Mouse (Mus musculus) limb, embryonic 10.5 days (tissue): ENCODE measurements around the gene Dbndd2. TPM values are rescaled to one million over a fixed set of nuclear protein-coding genes. Genes with fewer than 3 reads are reported as not detected.

Source experiments
- DNase-seq: peaks from one replicate; pipeline ENCODE4 v3.0.0-alpha.2; 2017; ENCODE audit warnings: low spot score
- H3K27ac ChIP-seq: fragments of 300-500 bp; sonication (generic); 2 replicates; pipeline ENCODE4 v1.5.1; 2016; ENCODE audit warnings: mild to moderate bottlenecking
- H3K27me3 ChIP-seq: fragments of 300-500 bp; sonication (generic); 2 replicates; pipeline ENCODE4 v1.6.1; 2016; ENCODE audit warnings: low read depth, mild to moderate bottlenecking; ENCODE audit not compliant: poor library complexity, severe bottlenecking
- H3K36me3 ChIP-seq: fragments of 300-500 bp; sonication (generic); 2 replicates; pipeline ENCODE4 v1.6.1; 2016; ENCODE audit warnings: mild to moderate bottlenecking, moderate library complexity
- H3K4me1 ChIP-seq: fragments of 300-500 bp; sonication (generic); 2 replicates; pipeline ENCODE4 v1.6.1; 2016
- H3K4me3 ChIP-seq: fragments of 300-500 bp; sonication (generic); 2 replicates; pipeline ENCODE4 v1.5.1; 2016; ENCODE audit warnings: mild to moderate bottlenecking, moderate library complexity
- H3K9me3 ChIP-seq: fragments of 300-500 bp; sonication (generic); replicated peaks from 2 replicates; pipeline ENCODE4 v1.6.1; 2016; ENCODE audit warnings: mild to moderate bottlenecking
- WGBS: fragments of 180-500 bp; shearing (Covaris S2); methylation state at CpG from one replicate; pipeline ENCODE4 v1.1.7; 2016; 5-methylcytosine and 5-hydroxymethylcytosine counted together
- polyA plus RNA-seq: library from polyadenylated mRNA; unstranded; fragments of >200 nt; fragmentation: Nextera tagmentation; extraction: Ambion mirVana; gene quantifications from 2 replicates; pipeline ENCODE4 v1.2.1, GENCODE M21; 2016

The Dbndd2 gene
- polyA plus RNA-seq, 1 experiment from 2014 or later = 0.70 TPM

- 2% methylated on average over 7 of the region's 7 CpGs for WGBS
- Histone ChIP-seq H3K27ac (peak within 1 kb of the TSS; percentile 79), H3K4me3 (peak within 1 kb of the TSS; percentile 31), H3K4me1 (peaks cover 36% of the 10 kb centered on the region), H3K9me3 (no peaks in the 10 kb centered on the region), H3K36me3 (no peaks in the 10 kb centered on the region), H3K27me3 (no peaks in the 10 kb centered on the region)
- peak; percentile 42 for DNase-seq
Observed at GRCm38 (mm10) chr2:164456864-164457300, 29.0 kb upstream of the Dbndd2 start, which contains the start of gene Sys1. TSS of gene Sys1 (plus strand) at chr2:164456964.

DNA sequence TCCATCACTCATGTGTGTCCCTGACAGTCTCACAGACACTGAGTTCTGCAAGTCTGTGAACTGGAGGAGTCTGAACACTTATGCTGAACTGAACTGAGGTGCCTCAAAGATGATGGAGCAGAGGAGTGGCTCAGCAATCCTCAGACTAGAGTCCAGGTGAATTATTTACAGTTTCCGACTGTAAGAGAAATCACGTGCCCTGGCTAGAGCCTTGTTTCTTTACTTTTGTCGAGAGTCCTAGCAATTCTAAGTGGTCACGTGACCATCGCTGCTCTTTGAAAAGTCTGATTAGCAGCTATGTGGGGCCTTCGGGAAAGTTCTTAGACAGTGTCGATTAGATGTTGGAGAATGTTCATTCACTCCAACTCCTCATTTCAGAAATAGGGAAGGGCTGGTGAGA lies 28.0 kb upstream of the Dbndd2 start:
- H3K9me3 ChIP-seq = no peaks in the 10 kb centered on the region
- H3K4me3 ChIP-seq = no peak overlapping the region
- H3K27ac ChIP-seq = peak overlapping the region; percentile 79
- H3K27me3 ChIP-seq = no peaks in the 10 kb centered on the region
- peaks cover 29% of the 10 kb centered on the region for H3K4me1 ChIP-seq
- no peak for DNase-seq
- 80% methylated on average over 7 of the region's 7 CpGs for WGBS
- peaks cover under 1% of the 10 kb centered on the region; the same call in 1 of the 2 replicates for H3K36me3 ChIP-seq

- Histone ChIP-seq H3K27me3 (no peaks in the 10 kb centered on the region), H3K9me3 (no peaks in the 10 kb centered on the region), H3K4me1 (peaks cover 26% of the 10 kb centered on the region), H3K4me3 (no peak overlapping the region), H3K27ac (no peak overlapping the region), H3K36me3 (peaks cover 6% of the 10 kb centered on the region)
- DNase-seq = no peak
- WGBS = 92% methylated on average over 8 of the region's 8 CpGs
Observed at GRCm38 (mm10) chr2:164458535-164458934, 27.4 kb upstream of the Dbndd2 start.

GRCm38 (mm10) chr2:164460745-164461551 lies 25.0 kb upstream of the Dbndd2 start, which contains the start of gene Gm20458:
TSS of gene Gm20458 (plus strand) at chr2:164460967.
- no peaks in the 10 kb centered on the region for H3K9me3 ChIP-seq
- peaks cover 30% of the 10 kb centered on the region for H3K36me3 ChIP-seq
- H3K4me3 ChIP-seq = peak within 1 kb of the TSS; percentile 93
- H3K27me3 ChIP-seq = no peaks in the 10 kb centered on the region
- DNase-seq = peak; percentile 95
- peaks cover 26% of the 10 kb centered on the region for H3K4me1 ChIP-seq
- peak within 1 kb of the TSS; percentile 87 for H3K27ac ChIP-seq
- under 1% methylated on average over 69 of the region's 79 CpGs for WGBS

DNA sequence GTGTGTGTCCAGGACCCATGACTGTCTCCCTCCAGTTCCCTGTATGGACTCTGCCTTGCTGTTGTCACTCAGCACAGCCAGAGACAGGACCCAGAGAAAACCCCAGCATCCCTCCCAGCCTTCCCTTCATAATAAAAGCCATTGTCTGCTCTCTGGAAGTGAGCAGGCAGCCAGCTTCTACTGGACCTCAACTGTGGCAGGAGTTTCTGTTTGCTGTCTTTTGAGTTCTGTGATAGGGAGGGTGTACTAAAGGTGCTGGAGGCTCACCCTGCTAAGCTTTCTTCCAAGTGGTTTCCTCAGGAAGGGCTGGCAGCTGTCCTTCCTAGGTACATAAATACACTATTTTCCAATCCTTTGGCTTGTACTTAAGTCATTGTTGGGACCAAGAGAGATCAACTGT lies 20.7 kb upstream of the Dbndd2 start:
- no peaks in the 10 kb centered on the region for H3K27me3 ChIP-seq
- H3K9me3 ChIP-seq = no peaks in the 10 kb centered on the region
- H3K36me3 ChIP-seq = peaks cover 42% of the 10 kb centered on the region
- peaks cover 10% of the 10 kb centered on the region; the same call in 1 of the 2 replicates for H3K4me1 ChIP-seq
- no peak for DNase-seq
- H3K4me3 ChIP-seq = no peak overlapping the region
- no peak overlapping the region for H3K27ac ChIP-seq

DNA sequence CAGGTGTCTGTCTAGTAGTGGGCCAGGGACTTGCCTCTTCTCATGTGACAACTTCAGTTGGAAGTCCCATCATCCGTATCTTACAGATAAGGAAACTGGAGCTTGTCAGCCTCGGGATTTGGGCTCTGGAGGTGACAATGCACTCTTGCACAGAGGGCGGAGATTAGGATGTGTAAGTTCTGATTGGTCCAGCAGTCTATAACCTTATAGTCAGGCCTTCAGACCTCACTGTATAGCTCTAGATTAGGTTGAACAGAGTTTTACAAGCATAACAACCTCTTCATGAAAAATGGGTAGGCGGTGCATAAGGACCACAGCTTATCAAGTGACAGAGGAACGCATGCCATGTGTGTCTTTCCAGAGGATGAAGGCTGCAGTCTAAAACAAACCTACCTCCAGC lies 19.1 kb upstream of the Dbndd2 start:
- peaks cover 4% of the 10 kb centered on the region; the same call in 1 of the 2 replicates for H3K4me1 ChIP-seq
- H3K27ac ChIP-seq = no peak overlapping the region
- 87% methylated on average over 5 of the region's 5 CpGs for WGBS
- H3K9me3 ChIP-seq = no peaks in the 10 kb centered on the region
- peaks cover 44% of the 10 kb centered on the region for H3K36me3 ChIP-seq
- H3K4me3 ChIP-seq = no peak overlapping the region
- no peaks in the 10 kb centered on the region for H3K27me3 ChIP-seq
- no peak for DNase-seq

DNA sequence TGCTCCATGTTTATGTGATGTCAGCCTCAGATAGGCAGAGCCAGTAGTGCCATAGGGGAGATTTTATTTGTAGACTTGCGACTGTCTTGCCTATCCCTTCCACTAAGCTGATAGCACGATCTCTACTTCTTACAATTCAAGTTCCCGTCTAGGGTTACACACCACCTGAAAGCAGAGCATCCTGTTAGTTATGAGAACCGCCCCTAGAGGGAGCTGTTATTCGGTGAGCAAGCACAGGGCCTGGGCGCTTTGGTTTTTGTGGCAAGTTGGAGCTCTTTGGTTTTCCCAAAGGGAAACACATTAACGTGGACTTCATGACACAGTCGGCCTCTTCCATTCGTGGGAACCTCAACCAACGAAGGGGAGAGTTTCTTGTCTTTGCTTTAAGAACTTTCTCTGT lies 15.7 kb upstream of the Dbndd2 start:
- no peaks in the 10 kb centered on the region for H3K9me3 ChIP-seq
- no peak overlapping the region for H3K27ac ChIP-seq
- peaks cover 30% of the 10 kb centered on the region for H3K36me3 ChIP-seq
- H3K4me3 ChIP-seq = no peak overlapping the region
- peak; percentile 57 for DNase-seq
- no peaks in the 10 kb centered on the region for H3K4me1 ChIP-seq
- no peaks in the 10 kb centered on the region for H3K27me3 ChIP-seq
- WGBS = 28% methylated on average over 10 of the region's 10 CpGs

DNA sequence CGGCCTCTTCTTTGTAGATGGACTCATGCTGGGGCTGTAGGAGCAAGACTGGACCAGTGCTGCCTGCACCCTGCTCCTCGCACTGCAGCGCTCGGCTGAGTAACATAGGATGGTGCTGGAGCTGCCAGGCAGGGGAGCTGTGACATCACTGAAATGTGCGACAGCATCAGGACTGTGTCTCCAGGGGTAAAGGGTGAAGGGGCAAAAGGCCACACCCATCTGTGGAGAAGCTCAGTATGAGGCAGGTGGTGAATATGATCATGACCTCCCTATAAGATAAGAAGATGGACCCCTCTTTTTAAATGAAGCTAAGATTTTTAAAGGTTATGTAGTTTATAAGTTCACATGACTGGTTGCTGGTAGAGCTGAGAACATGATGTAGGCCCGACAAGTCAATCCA lies 12.3 kb upstream of the Dbndd2 start, which contains the start of gene Trp53tg5:
Gene Trp53tg5 (minus strand): TSS at position 101 of the 400 bp plus-strand sequence.
- WGBS = 84% methylated on average over 6 of the region's 6 CpGs
- no peak for DNase-seq
- Histone ChIP-seq H3K9me3 (no peaks in the 10 kb centered on the region), H3K4me1 (no peaks in the 10 kb centered on the region), H3K27me3 (no peaks in the 10 kb centered on the region), H3K4me3 (no peak within 1 kb of the TSS), H3K27ac (no peak within 1 kb of the TSS), H3K36me3 (peaks cover 15% of the 10 kb centered on the region; the same call in 1 of the 2 replicates)

- no peaks in the 10 kb centered on the region for H3K36me3 ChIP-seq
- H3K4me1 ChIP-seq = peaks cover 22% of the 10 kb centered on the region
- peak overlapping the region; percentile 75 for H3K27ac ChIP-seq
- DNase-seq = peak; percentile 63
- WGBS = 1% methylated on average over 89 of the region's 90 CpGs
- H3K4me3 ChIP-seq = peak overlapping the region; percentile 87
- no peaks in the 10 kb centered on the region for H3K9me3 ChIP-seq
- H3K27me3 ChIP-seq = peaks cover 62% of the 10 kb centered on the region
Observed at GRCm38 (mm10) chr2:164486258-164487114, 580 bp downstream of the Dbndd2 start.

DNA sequence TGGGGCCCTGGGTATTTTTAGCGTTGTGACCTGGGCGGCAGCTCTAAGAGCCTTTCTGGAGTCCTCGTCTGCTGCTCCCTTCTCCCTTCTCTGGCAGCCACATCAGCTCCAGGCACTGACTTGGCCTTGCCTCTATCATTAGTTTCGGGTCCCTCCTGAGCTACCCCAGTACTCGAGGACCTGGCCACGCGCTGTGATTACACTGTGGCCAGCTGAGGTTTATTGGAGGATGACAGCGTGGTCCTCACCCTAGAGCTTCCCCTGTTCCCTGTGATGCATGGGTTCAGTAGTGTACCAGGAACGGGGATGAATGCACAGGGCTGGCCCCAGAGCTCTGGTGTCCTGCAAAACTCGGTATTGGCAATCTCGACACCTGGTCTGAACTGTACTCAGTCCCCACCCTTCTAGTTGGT lies 1.2 kb downstream of the Dbndd2 start:
- no peak for DNase-seq
- Histone ChIP-seq H3K36me3 (no peaks in the 10 kb centered on the region), H3K27me3 (peaks cover 62% of the 10 kb centered on the region), H3K4me3 (peak overlapping the region; percentile 87), H3K9me3 (no peaks in the 10 kb centered on the region), H3K27ac (peak overlapping the region; percentile 75), H3K4me1 (peaks cover 22% of the 10 kb centered on the region)
- WGBS = 10% methylated on average over 11 of the region's 11 CpGs

DNA sequence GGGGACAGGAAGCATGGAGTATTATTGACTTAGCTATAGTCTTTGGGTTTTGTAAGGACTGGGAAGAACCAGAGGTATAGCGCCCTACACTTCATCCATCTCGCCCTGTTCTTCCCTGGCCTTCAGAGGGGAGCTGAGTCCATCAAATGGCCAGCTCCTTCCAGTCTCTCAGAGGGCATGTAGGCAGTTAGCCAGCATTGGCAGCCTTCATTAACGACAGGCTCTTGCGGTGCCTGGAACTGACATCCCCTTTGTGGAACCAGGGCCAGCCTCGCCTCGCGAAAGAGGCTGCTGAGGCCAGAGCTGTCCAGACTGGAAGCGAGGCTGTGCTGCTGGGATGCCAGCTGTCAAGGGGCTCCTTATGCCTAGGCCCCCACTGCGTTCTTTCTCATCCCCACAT lies 1.9 kb downstream of the Dbndd2 start:
- 71% methylated on average over 9 of the region's 9 CpGs for WGBS
- Histone ChIP-seq H3K4me1 (peaks cover 22% of the 10 kb centered on the region), H3K36me3 (no peaks in the 10 kb centered on the region), H3K4me3 (no peak overlapping the region), H3K9me3 (no peaks in the 10 kb centered on the region), H3K27me3 (peaks cover 62% of the 10 kb centered on the region), H3K27ac (no peak overlapping the region)
- DNase-seq = no peak

GRCm38 (mm10) chr2:164494126-164494525 lies 8.2 kb downstream of the Dbndd2 start:
- no peak overlapping the region for H3K27ac ChIP-seq
- peaks cover under 1% of the 10 kb centered on the region; the same call in 1 of the 2 replicates for H3K36me3 ChIP-seq
- peaks cover 15% of the 10 kb centered on the region for H3K4me1 ChIP-seq
- 49% methylated on average over 2 of the region's 2 CpGs for WGBS
- no peaks in the 10 kb centered on the region for H3K9me3 ChIP-seq
- peaks cover 8% of the 10 kb centered on the region; the same call in 1 of the 2 replicates for H3K27me3 ChIP-seq
- DNase-seq = no peak
- H3K4me3 ChIP-seq = no peak overlapping the region
